Mouse (Mus musculus) ES-Bruce4 (cell line): ENCODE measurements around the gene Prkd2. TPM values are rescaled to one million over a fixed set of nuclear protein-coding genes. Genes with fewer than 3 reads are reported as not detected.
A peak's percentile ranks its signal among the peaks of the same experiment; 100 is the strongest.

Source experiments
- H3K27ac ChIP-seq: 2 replicates; pipeline ENCODE4 v1.5.1; 2012; ENCODE audit warnings: low read length, inconsistent platforms; ENCODE audit not compliant: insufficient read depth
- H3K27me3 ChIP-seq: 2 replicates; pipeline ENCODE4 v1.6.1; 2012; ENCODE audit warnings: mild to moderate bottlenecking, low read length, inconsistent platforms; ENCODE audit not compliant: control insufficient read depth, poor library complexity, insufficient read depth, severe bottlenecking
- H3K36me3 ChIP-seq: 2 replicates; pipeline ENCODE4 v1.6.1; 2012; ENCODE audit warnings: inconsistent platforms, mild to moderate bottlenecking, low read length, moderate library complexity; ENCODE audit not compliant: control insufficient read depth, poor library complexity, insufficient read depth, severe bottlenecking
- H3K4me1 ChIP-seq: one replicate; pipeline ENCODE4 v1.8.1; 2011; ENCODE audit warnings: low read length; ENCODE audit not compliant: control insufficient read depth, insufficient read depth
- H3K4me3 ChIP-seq: 2 replicates; pipeline ENCODE4 v1.5.1; 2011; ENCODE audit warnings: low read depth, mild to moderate bottlenecking, low read length
- H3K9ac ChIP-seq: 2 replicates; pipeline ENCODE4 v1.6.1; 2012; ENCODE audit warnings: low read depth, mild to moderate bottlenecking, inconsistent platforms; ENCODE audit not compliant: poor library complexity, severe bottlenecking
- H3K9me3 ChIP-seq: replicated peaks from 2 replicates; pipeline ENCODE4 v1.6.1; 2012; ENCODE audit warnings: mild to moderate bottlenecking, low read length, inconsistent platforms; ENCODE audit not compliant: control insufficient read depth, poor library complexity, insufficient read depth, severe bottlenecking
- CTCF ChIP-seq: IDR thresholded peaks from one replicate; pipeline ENCODE4 v1.8.1; 2011; ENCODE audit warnings: low read depth, low read length
- EP300 ChIP-seq: IDR thresholded peaks from 2 replicates; pipeline ENCODE4 v1.6.1; 2011; ENCODE audit warnings: low read depth, low read length; ENCODE audit not compliant: insufficient read depth
- POLR2A ChIP-seq: IDR thresholded peaks from one replicate; pipeline ENCODE4 v1.8.1; 2011; ENCODE audit warnings: low read length; ENCODE audit not compliant: insufficient read depth
- polyA plus RNA-seq: library from polyadenylated mRNA; stranded (reverse); fragments of >200 nt; gene quantifications from 2 replicates; pipeline ENCODE4 v1.2.4, GENCODE M21; 2011; ENCODE audit warnings: low read depth; ENCODE audit not compliant: missing spikeins, insufficient read depth, insufficient read length

Gene Prkd2
- polyA plus RNA-seq, 1 experiment = 18.5 TPM

- no peak overlapping the region for H3K27ac ChIP-seq
Observed at GRCm38 (mm10) chr7:16841561-16842560, 841 bp upstream of the Prkd2 start.

GRCm38 (mm10) chr7:16843441-16844171, 904 bp downstream of the Prkd2 start:
- peaks cover 2% of the 10 kb centered on the region for H3K4me1 ChIP-seq
- H3K9me3 ChIP-seq = no peaks in the 10 kb centered on the region
- TF ChIP-seq POLR2A = no peak
- TF ChIP-seq EP300 = no peak
- no peak for TF ChIP-seq CTCF
- peak overlapping the region; percentile 51 for H3K9ac ChIP-seq
- H3K27me3 ChIP-seq = no peaks in the 10 kb centered on the region
- no peak overlapping the region for H3K27ac ChIP-seq
- no peaks in the 10 kb centered on the region for H3K36me3 ChIP-seq
- peak overlapping the region; percentile 71 for H3K4me3 ChIP-seq

More at GRCm38 (mm10) chr7:16841561-16842560, 841 bp upstream of the Prkd2 start:
- Histone ChIP-seq H3K4me3 (no peak overlapping the region; the same call in 1 of the 2 replicates), H3K4me1 (peaks cover 2% of the 10 kb centered on the region), H3K36me3 (peaks cover 11% of the 10 kb centered on the region), H3K9ac (no peak overlapping the region), H3K27me3 (no peaks in the 10 kb centered on the region), H3K9me3 (no peaks in the 10 kb centered on the region)
- no peak for TF ChIP-seq POLR2A
- TF ChIP-seq EP300 = no peak
- TF ChIP-seq CTCF = no peak

GRCm38 (mm10) chr7:16844696-16845071, 2.0 kb downstream of the Prkd2 start:
- H3K27ac ChIP-seq = no peak overlapping the region

GRCm38 (mm10) chr7:16845072-16845819, 2.5 kb downstream of the Prkd2 start:
- Histone ChIP-seq H3K27ac (no peak overlapping the region), H3K27me3 (no peaks in the 10 kb centered on the region), H3K9ac (0 out of 2 replicates have a peak overlapping the region, but pooled peaks have one; percentile 10), H3K9me3 (no peaks in the 10 kb centered on the region), H3K4me1 (peaks cover 2% of the 10 kb centered on the region), H3K36me3 (no peaks in the 10 kb centered on the region), H3K4me3 (peak overlapping the region; percentile 65)
- no peak for TF ChIP-seq EP300
- TF ChIP-seq CTCF = no peak
- no peak for TF ChIP-seq POLR2A

More at GRCm38 (mm10) chr7:16844696-16845071, 2.0 kb downstream of the Prkd2 start:
- H3K9me3 ChIP-seq = no peaks in the 10 kb centered on the region
- no peak overlapping the region for H3K4me3 ChIP-seq
- peaks cover 2% of the 10 kb centered on the region for H3K4me1 ChIP-seq
- no peaks in the 10 kb centered on the region for H3K27me3 ChIP-seq
- TF ChIP-seq EP300 (no peak), CTCF (no peak), POLR2A (no peak)
- no peaks in the 10 kb centered on the region for H3K36me3 ChIP-seq
- H3K9ac ChIP-seq = 0 out of 2 replicates have a peak overlapping the region, but pooled peaks have one; percentile 10

GRCm38 (mm10) chr7:16845820-16846167, 3.1 kb downstream of the Prkd2 start:
- TF ChIP-seq CTCF (no peak), EP300 (no peak), POLR2A (no peak)
- peaks cover 2% of the 10 kb centered on the region for H3K4me1 ChIP-seq
- H3K4me3 ChIP-seq = peak overlapping the region; percentile 65
- H3K27me3 ChIP-seq = no peaks in the 10 kb centered on the region
- H3K27ac ChIP-seq = no peak overlapping the region
- H3K9me3 ChIP-seq = no peaks in the 10 kb centered on the region
- H3K36me3 ChIP-seq = no peaks in the 10 kb centered on the region
- 0 out of 2 replicates have a peak overlapping the region, but pooled peaks have one; percentile 10 for H3K9ac ChIP-seq
